Mouse (Mus musculus): Measurements from ENCODE around the gene Slc11a2. TPM values are rescaled to one million over a fixed set of nuclear protein-coding genes. Genes with fewer than 3 reads are reported as not detected.

Slc11a2 gene
- polyA plus RNA-seq, 1 experiment from 2014 or later = 17.8 TPM

DNA sequence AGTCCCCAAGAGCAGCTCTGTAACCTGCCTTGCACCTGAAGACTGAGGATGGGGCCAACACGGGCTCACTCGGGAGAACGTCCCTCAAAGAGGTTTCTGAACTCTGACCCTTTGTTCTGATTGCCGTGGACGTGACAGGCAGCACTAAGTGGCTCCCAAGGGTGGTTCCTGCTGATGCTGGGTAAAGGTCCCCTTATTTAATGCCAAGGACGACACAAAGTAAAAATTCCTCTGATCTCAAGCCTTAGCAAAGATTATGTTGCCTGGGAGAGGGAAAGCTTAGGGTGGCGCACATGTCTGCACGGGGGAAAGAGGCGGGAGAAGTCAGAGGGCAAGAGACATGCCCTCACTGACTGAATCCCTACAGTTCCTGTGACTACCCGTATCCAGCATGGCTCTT is 11.6 kb upstream of the Slc11a2 start:
- no peaks in the 10 kb centered on the region for H3K9me3 ChIP-seq (ENCODE audit: low read depth, low read length)
- WGBS = 44% methylated on average over 10 of the region's 10 CpGs
- H3K4me2 ChIP-seq = no peak overlapping the region
- no peak overlapping the region for H3K9ac ChIP-seq
- H3K4me3 ChIP-seq (ENCODE audit: low read depth, low read length) = no peak overlapping the region
- no peak for TF ChIP-seq CTCF (IDR thresholded peaks at IDR 0.05; ENCODE audit: low read depth)
- no peaks in the 10 kb centered on the region for H3K4me1 ChIP-seq (ENCODE audit: insufficient read depth)
- ATAC-seq (ENCODE audit: insufficient read depth) = no peak
- DNase-seq = no peak
- H3K36me3 ChIP-seq (ENCODE audit: insufficient read depth) = no peaks in the 10 kb centered on the region
- H3K27me3 ChIP-seq (ENCODE audit: insufficient read depth, low read length) = no peaks in the 10 kb centered on the region
- no peak overlapping the region for H3K27ac ChIP-seq (ENCODE audit: low read depth)

- TF ChIP-seq CTCF (IDR thresholded peaks at IDR 0.05; ENCODE audit: low read depth) = no peak
- WGBS = 61% methylated on average over 4 of the region's 4 CpGs
- H3K4me2 ChIP-seq = no peak overlapping the region
- DNase-seq (no peak), ATAC-seq (ENCODE audit: insufficient read depth) (no peak)
- no peak overlapping the region for H3K9ac ChIP-seq
- no peaks in the 10 kb centered on the region for H3K27me3 ChIP-seq (ENCODE audit: insufficient read depth, low read length)
- H3K27ac ChIP-seq (ENCODE audit: low read depth) = no peak overlapping the region
- no peaks in the 10 kb centered on the region for H3K9me3 ChIP-seq (ENCODE audit: low read depth, low read length)
- H3K4me3 ChIP-seq (ENCODE audit: low read depth, low read length) = no peak overlapping the region
- H3K4me1 ChIP-seq (ENCODE audit: insufficient read depth) = no peaks in the 10 kb centered on the region
- H3K36me3 ChIP-seq (ENCODE audit: insufficient read depth) = no peaks in the 10 kb centered on the region
Measured at GRCm38 (mm10) chr15:100436112-100436511, 11.2 kb upstream of the Slc11a2 start.

DNA sequence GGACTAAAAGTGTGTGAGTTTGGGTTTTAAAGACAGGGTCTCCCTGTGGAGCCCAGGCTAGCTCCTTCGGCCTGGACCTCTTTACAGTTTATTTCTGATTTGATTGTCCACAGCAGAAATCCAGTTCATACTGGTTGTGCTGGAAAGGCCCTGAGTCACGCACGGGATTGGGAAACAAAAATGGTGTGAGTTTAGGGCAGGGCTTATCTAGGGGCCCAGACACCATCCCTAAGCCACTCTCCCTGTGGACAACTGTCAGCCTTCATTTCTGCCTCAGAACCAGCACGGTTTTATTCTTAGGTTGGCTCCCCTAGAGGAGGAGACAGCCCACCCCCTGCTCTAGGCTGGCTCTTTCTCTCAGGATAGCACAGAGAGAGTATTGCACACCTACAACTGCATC is 8.4 kb upstream of the Slc11a2 start:
- Histone ChIP-seq H3K27ac (ENCODE audit: low read depth) (no peak overlapping the region), H3K9ac (no peak overlapping the region), H3K4me3 (ENCODE audit: low read depth, low read length) (no peak overlapping the region), H3K4me2 (no peak overlapping the region), H3K9me3 (ENCODE audit: low read depth, low read length) (no peaks in the 10 kb centered on the region), H3K27me3 (ENCODE audit: insufficient read depth, low read length) (no peaks in the 10 kb centered on the region), H3K4me1 (ENCODE audit: insufficient read depth) (no peaks in the 10 kb centered on the region), H3K36me3 (ENCODE audit: insufficient read depth) (no peaks in the 10 kb centered on the region)
- DNase-seq = no peak
- TF ChIP-seq CTCF (IDR thresholded peaks at IDR 0.05; ENCODE audit: low read depth) = no peak
- WGBS = 59% methylated on average over 4 of the region's 4 CpGs
- no peak for ATAC-seq (ENCODE audit: insufficient read depth)

DNA sequence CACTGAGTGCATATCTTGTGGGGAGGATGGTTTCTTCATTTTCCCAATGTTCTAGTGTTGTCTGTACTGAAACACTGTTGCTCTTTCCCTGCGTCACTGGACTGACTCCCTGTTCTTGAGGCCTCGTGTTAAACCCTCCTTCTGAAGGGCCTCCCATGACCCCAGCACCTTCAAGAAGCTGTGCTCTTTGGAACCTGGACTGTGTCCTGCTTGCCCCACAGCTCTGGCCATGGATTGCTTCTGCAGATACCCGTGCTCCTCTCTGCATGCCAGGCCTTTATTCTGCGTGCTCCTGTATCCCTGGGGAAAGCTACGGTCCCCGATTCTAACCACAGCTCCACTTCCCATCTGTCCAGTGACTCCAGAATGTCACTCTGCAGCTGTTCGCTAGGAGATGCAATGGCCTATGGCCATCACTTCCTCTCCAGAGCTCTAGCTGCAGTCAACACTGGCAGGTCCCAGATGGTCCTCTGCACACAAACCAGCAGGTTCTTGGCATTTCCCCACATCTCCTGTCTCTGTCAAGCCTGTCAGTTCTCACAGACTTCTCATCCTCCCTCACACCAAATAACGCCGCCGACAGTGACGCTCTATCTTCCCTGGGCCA is 5.2 kb upstream of the Slc11a2 start:
- Histone ChIP-seq H3K9ac (no peak overlapping the region), H3K27me3 (ENCODE audit: insufficient read depth, low read length) (peaks cover 2% of the 10 kb centered on the region), H3K4me1 (ENCODE audit: insufficient read depth) (no peaks in the 10 kb centered on the region), H3K4me2 (no peak overlapping the region), H3K9me3 (ENCODE audit: low read depth, low read length) (no peaks in the 10 kb centered on the region), H3K36me3 (ENCODE audit: insufficient read depth) (no peaks in the 10 kb centered on the region), H3K27ac (ENCODE audit: low read depth) (no peak overlapping the region), H3K4me3 (ENCODE audit: low read depth, low read length) (no peak overlapping the region)
- 54% methylated on average over 11 of the region's 11 CpGs for WGBS
- TF ChIP-seq CTCF (IDR thresholded peaks at IDR 0.05; ENCODE audit: low read depth) = no peak
- ATAC-seq (ENCODE audit: insufficient read depth) = no peak
- DNase-seq = peak; percentile 26

GRCm38 (mm10) chr15:100428296-100428905 is 3.5 kb upstream of the Slc11a2 start:
- Histone ChIP-seq H3K4me1 (ENCODE audit: insufficient read depth) (no peaks in the 10 kb centered on the region), H3K36me3 (ENCODE audit: insufficient read depth) (no peaks in the 10 kb centered on the region), H3K4me3 (ENCODE audit: low read depth, low read length) (no peak overlapping the region), H3K27ac (ENCODE audit: low read depth) (no peak overlapping the region), H3K9ac (no peak overlapping the region), H3K27me3 (ENCODE audit: insufficient read depth, low read length) (peaks cover 16% of the 10 kb centered on the region), H3K9me3 (ENCODE audit: low read depth, low read length) (no peaks in the 10 kb centered on the region), H3K4me2 (no peak overlapping the region)
- TF ChIP-seq CTCF (IDR thresholded peaks at IDR 0.05; ENCODE audit: low read depth) = no peak
- ATAC-seq (ENCODE audit: insufficient read depth) = no peak
- peak; percentile 39 for DNase-seq
- WGBS = 69% methylated on average over 13 of the region's 13 CpGs

DNA sequence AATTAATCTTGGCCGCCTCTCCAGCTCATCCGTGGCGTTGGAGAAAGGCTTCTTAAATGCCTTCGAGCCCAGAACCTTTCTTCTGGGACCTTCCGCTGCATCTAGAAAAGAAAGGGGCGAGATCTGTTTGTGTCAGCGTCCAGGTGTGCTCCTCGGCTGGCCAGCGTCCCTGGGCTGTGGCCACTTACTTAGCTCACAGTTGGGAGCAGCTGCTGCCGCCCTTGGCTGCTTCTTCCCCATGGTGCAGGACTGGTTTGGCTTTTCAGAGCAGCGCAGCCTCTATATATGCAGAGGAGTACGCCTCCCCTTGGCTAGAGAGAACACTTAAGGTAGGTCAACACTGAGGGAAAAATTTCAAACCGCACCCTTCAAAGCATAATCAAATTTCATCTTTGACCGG is 956 bp downstream of the Slc11a2 start:
- DNase-seq = peak; percentile 51
- H3K9me3 ChIP-seq (ENCODE audit: low read depth, low read length) = no peaks in the 10 kb centered on the region
- H3K9ac ChIP-seq = peak overlapping the region; percentile 36
- peaks cover 16% of the 10 kb centered on the region for H3K27me3 ChIP-seq (ENCODE audit: insufficient read depth, low read length)
- H3K4me2 ChIP-seq = peak overlapping the region; percentile 94
- no peak overlapping the region for H3K27ac ChIP-seq (ENCODE audit: low read depth)
- H3K4me3 ChIP-seq (ENCODE audit: low read depth, low read length) = peak overlapping the region; percentile 96
- WGBS = 2% methylated on average over 14 of the region's 14 CpGs
- TF ChIP-seq CTCF (IDR thresholded peaks at IDR 0.05; ENCODE audit: low read depth) = no peak
- H3K4me1 ChIP-seq (ENCODE audit: insufficient read depth) = 0 out of 2 replicates have a peak, but pooled peaks cover 6% of the 10 kb centered on the region
- H3K36me3 ChIP-seq (ENCODE audit: insufficient read depth) = no peaks in the 10 kb centered on the region
- ATAC-seq (ENCODE audit: insufficient read depth) = no peak

GRCm38 (mm10) chr15:100422899-100423860 is 1.7 kb downstream of the Slc11a2 start:
- no peaks in the 10 kb centered on the region for H3K36me3 ChIP-seq (ENCODE audit: insufficient read depth)
- peak; percentile 99 for ATAC-seq (ENCODE audit: insufficient read depth)
- peak overlapping the region; percentile 94 for H3K4me2 ChIP-seq
- peaks cover 16% of the 10 kb centered on the region for H3K27me3 ChIP-seq (ENCODE audit: insufficient read depth, low read length)
- H3K9me3 ChIP-seq (ENCODE audit: low read depth, low read length) = no peaks in the 10 kb centered on the region
- WGBS = under 1% methylated on average over 64 of the region's 65 CpGs
- peak overlapping the region; percentile 16; the same call in 1 of the 2 replicates for H3K27ac ChIP-seq (ENCODE audit: low read depth)
- peak; percentile 97 for DNase-seq
- 0 out of 2 replicates have a peak, but pooled peaks cover 6% of the 10 kb centered on the region for H3K4me1 ChIP-seq (ENCODE audit: insufficient read depth)
- H3K9ac ChIP-seq = peak overlapping the region; percentile 91
- no peak for TF ChIP-seq CTCF (IDR thresholded peaks at IDR 0.05; ENCODE audit: low read depth)
- H3K4me3 ChIP-seq (ENCODE audit: low read depth, low read length) = peak overlapping the region; percentile 96

All from lung, embryonic 14.5 days (tissue).